ENCODE assay signal across 8 mouse cellular contexts in genomic region chr6:55520237-55521095, GRCm38 (mm10).
A peak's percentile ranks its signal among the peaks of the same experiment; 100 is the strongest.
DNase-seq lines count a peak whose midpoint lies in the region; ATAC-seq and TF ChIP-seq lines count a peak whose summit lies in the region.

No protein-coding gene starts in this region.

- H3K36me3 ChIP-seq in heart, embryonic 13.5 days, result no peaks in the 10 kb centered on the region
- no peaks in the 10 kb centered on the region for H3K36me3 ChIP-seq in kidney, embryonic 15.5 days
- no peaks in the 10 kb centered on the region for H3K36me3 ChIP-seq in liver, postnatal 0 days (replicated peaks; ENCODE audit: insufficient read depth, low read length)

- TF ChIP-seq EP300 in liver, postnatal 0 days (IDR thresholded peaks at IDR 0.05; ENCODE audit: low read depth), result no peak

- no peaks in the 10 kb centered on the region for H3K27me3 ChIP-seq in heart, embryonic 13.5 days (replicated peaks)
- no peaks in the 10 kb centered on the region; the same call in 1 of the 2 replicates for H3K27me3 ChIP-seq in kidney, embryonic 15.5 days
- H3K27me3 ChIP-seq in liver, postnatal 0 days (ENCODE audit: insufficient read depth, low read length), result no peaks in the 10 kb centered on the region

- peak overlapping the region; percentile 53 for H3K4me2 ChIP-seq in heart, embryonic 13.5 days
- H3K4me2 ChIP-seq in kidney, embryonic 15.5 days, result peak overlapping the region; percentile 44
- H3K4me2 ChIP-seq in liver, postnatal 0 days (ENCODE audit: low read depth, low read length), result no peak overlapping the region

- peak overlapping the region; percentile 24; the same call in 1 of the 2 replicates for H3K4me3 ChIP-seq in heart, embryonic 13.5 days
- H3K4me3 ChIP-seq in kidney, embryonic 15.5 days (replicated peaks), result no peak overlapping the region
- no peak overlapping the region for H3K4me3 ChIP-seq in liver, postnatal 0 days (ENCODE audit: low read depth, low read length)

- no peak overlapping the region for H3K9ac ChIP-seq in heart, embryonic 13.5 days
- H3K9ac ChIP-seq in kidney, embryonic 15.5 days, result no peak overlapping the region
- no peak overlapping the region for H3K9ac ChIP-seq in liver, postnatal 0 days (replicated peaks)

- H3K9me3 ChIP-seq in heart, embryonic 13.5 days, result no peaks in the 10 kb centered on the region
- no peaks in the 10 kb centered on the region for H3K9me3 ChIP-seq in kidney, embryonic 15.5 days (replicated peaks)
- no peaks in the 10 kb centered on the region for H3K9me3 ChIP-seq in liver, postnatal 0 days (ENCODE audit: low read length)

- TF ChIP-seq CTCF in liver, postnatal 0 days (IDR thresholded peaks at IDR 0.05; ENCODE audit: low read depth), result peak; percentile 38

- H3K4me1 ChIP-seq in heart, embryonic 13.5 days, result no peaks in the 10 kb centered on the region
- H3K4me1 ChIP-seq in kidney, embryonic 15.5 days, result no peaks in the 10 kb centered on the region
- no peaks in the 10 kb centered on the region for H3K4me1 ChIP-seq in liver, postnatal 0 days (ENCODE audit: insufficient read depth)

- WGBS in heart, embryonic 13.5 days, result 49% methylated on average over 11 of the region's 11 CpGs
- WGBS in kidney, embryonic 15.5 days, result 53% methylated on average over 10 of the region's 11 CpGs
- 48% methylated on average over 10 of the region's 11 CpGs for WGBS in liver, postnatal 0 days (ENCODE audit: insufficient replicate concordance)

- DNase-seq in urinary bladder, postnatal 25 days (ENCODE audit: low spot score), result peak; percentile 17
- no peak for DNase-seq in urinary bladder, adult 18-20 months (ENCODE audit: low spot score in 2 of 2)
- peak; percentile 47 for DNase-seq in embryo, embryonic 9.5 days (ENCODE audit: extremely low spot score)
- DNase-seq in liver, postnatal 0 days, result no peak
- peak; percentile 73 for DNase-seq in right cerebral cortex, adult 18-20 months
- DNase-seq in spleen, adult 18-20 months, result no peak

- ATAC-seq in heart, embryonic 13.5 days (ENCODE audit: extremely low read depth, insufficient number of reproducible peaks, low FRiP score, low TSS enrichment), result no peak
- ATAC-seq in kidney, embryonic 15.5 days (replicated peaks; ENCODE audit: low FRiP score), result peak; percentile 69
- ATAC-seq in liver, postnatal 0 days, result no peak

- no peak overlapping the region for H3K27ac ChIP-seq in heart, embryonic 13.5 days (replicated peaks)
- no peak overlapping the region for H3K27ac ChIP-seq in kidney, embryonic 15.5 days
- H3K27ac ChIP-seq in liver, postnatal 0 days (ENCODE audit: low read depth), result no peak overlapping the region

Comparison
In these comparisons a context has a peak if more than half of its experiments do, and no peak if none do; other contexts are left out.
1. DNase-seq: peak in urinary bladder, postnatal 25 days (single experiment), embryo, embryonic 9.5 days (single experiment) and right cerebral cortex, adult 18-20 months (single experiment); none in urinary bladder, adult 18-20 months (0 of 2), liver, postnatal 0 days (single experiment) and spleen, adult 18-20 months (0 of 2).